Mouse (Mus musculus): ENCODE measurements at regions not wholly inside any gene's neighbourhood (a gene's known extent, or its start where the extent isn't known, plus 50 kb on each side); places are given as distances from the start of the nearest gene placed in this dataset.

GRCm38 (mm10) chr5:39000643-39001042 lies 124.0 kb upstream of the Clnk start:
- no peak for DNase-seq

DNA sequence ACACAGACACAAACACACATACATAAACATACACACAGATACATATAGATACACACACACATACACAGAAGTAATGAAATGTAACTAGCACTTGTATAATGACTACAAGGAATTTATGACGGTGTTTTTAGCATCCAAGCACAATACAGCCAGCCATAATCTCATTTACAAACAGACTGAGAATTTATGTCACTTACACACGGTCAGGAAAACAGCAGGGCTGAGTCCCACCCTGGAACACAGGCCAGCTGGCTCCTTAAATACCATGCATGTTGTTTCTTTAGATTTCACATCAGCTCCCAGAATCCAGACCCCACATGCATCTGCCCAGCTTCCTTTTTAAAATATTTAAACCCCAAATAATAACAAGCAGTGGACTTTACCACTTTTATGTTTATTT lies 123.1 kb upstream of the Clnk start:
- DNase-seq, result no peak

DNA sequence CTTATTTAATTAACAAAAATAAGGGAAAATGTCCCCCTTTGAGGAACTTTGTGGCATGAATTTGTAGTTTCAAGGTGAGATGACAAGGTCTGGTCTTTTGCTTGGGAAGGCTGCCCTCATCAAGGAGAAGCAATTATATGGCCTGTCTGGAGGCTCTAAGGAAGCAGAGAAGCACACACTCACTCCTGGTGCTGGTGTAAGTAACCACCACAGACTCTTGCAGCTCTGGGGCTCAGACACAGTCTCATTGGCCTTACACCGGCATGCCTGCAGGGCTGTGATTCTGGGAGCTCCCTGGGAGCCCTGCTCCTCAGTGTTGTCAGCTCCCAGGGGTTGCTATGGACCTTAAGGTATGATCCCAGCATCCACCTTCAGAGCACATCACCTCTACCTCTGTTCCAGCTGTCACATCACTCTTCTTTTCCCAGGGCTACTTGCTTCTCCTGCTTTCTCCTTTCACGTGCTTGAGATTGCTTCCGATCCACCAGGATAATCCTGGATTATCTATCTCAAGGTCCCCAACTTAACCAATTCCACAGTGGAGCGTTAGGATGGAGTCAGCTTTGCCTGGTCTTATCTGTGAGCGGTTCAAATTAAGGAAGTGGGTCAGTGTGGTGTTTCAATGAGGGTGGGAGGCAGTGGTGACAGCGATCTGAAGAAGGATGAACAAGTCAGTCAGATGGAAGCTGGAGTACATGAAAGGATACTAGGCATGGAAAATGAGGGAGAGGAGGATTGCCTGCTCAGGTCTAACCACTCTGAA lies 96.0 kb upstream of the Clnk start:
- DNase-seq, result no peak

- DNase-seq, result no peak
These were observed 93.9 kb upstream of the Clnk start for GRCm38 (mm10) chr5:38970497-38970896.

DNA sequence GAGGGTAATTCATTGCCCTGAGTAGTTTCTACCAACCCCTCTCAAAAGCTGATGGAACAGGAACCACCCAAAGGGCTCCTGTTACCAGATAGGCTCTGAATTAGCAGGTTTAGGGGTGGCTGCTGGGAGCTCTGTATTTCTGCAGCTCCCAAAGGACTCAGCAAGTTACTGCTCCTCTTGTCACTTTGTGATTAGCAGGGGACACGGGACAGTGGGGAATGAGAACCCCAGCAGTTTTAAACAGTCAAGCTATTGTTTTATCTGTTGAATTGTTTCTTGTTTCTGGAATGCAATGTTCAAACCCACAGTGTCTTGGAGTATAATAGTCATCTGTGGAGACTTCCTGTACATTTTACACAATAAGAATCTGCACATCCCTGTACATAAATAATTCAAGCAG lies 90.4 kb upstream of the Clnk start:
- DNase-seq, result no peak

DNA sequence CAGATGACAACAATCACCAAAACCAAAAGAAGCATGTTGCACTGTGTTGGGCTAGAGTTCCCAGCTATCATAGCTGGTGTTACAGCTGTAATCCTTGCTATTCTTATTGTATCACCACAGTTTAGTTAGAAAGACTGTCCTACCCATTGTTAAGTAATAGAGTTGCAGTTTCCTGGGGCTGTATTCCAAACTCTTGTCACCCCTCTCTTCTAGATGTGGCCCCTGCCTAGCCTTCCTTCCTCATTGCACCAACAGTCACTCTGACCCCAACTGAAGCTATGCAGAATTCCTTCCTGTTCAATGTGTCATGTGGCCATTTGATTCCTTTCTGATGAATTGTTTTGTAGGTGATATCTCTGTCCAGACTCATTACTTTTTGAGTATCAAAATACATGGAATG lies 87.8 kb upstream of the Clnk start:
- no peak for DNase-seq

GRCm38 (mm10) chr5:38950520-38951288 lies 74.1 kb upstream of the Clnk start:
- no peak for DNase-seq

DNA sequence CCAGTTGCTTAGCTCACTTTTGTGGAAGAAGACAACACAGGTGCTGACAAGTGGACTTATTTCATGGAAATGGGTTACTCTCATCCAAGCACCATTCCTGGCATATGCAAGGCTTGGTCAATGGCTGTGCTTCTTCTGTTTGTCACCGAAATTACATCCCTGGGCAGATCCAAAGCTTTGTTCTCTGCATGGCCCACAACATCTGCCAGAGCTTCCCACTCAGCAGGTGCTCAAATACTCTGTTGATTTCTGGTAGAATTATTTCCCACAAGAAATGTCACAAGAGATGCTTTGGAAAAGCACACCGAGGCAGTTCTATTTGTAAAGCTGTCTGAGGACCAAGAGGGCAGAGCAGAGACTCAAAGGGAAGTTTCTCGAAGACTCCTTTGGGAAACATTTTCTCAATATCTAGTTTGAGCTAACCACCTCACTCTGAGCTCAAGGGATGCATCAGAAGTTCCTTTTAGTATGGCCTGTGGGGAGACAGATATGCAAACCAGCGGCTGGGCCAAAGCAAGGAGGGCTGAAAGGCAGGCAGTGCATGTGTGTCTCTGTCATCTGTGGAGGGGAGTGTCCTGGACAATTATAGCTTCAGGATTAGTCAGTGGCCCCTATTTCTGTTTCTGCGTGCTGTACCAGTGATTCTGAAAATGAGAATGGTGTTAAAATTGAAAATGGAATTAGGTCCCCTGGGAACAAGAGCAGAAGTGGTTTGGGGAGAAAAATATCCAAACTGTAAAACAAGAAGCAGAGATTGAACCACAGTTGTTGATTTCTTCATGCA lies 69.5 kb upstream of the Clnk start:
- no peak for DNase-seq

- DNase-seq, result no peak
These were observed 55.9 kb upstream of the Clnk start for GRCm38 (mm10) chr5:38932382-38933079.

- DNase-seq, result no peak
These were observed 50.4 kb upstream of the Clnk start for GRCm38 (mm10) chr5:38927051-38927450.

Data from right cerebral cortex, postnatal 4 days (tissue).